Mouse (Mus musculus) bone marrow macrophage, adult 2 months (primary cell): Measurements from ENCODE around the gene Nipa2.

Source experiments
- CTCF ChIP-seq: IDR thresholded peaks from 2 replicates; pipeline ENCODE4 v1.5.1; 2012; ENCODE audit warnings: low read depth, mild to moderate bottlenecking, low read length, moderate library complexity
- POLR2A ChIP-seq: IDR thresholded peaks from 2 replicates; pipeline ENCODE4 v1.6.1; 2012; ENCODE audit warnings: mild to moderate bottlenecking, low read depth, low read length, borderline replicate concordance

DNA sequence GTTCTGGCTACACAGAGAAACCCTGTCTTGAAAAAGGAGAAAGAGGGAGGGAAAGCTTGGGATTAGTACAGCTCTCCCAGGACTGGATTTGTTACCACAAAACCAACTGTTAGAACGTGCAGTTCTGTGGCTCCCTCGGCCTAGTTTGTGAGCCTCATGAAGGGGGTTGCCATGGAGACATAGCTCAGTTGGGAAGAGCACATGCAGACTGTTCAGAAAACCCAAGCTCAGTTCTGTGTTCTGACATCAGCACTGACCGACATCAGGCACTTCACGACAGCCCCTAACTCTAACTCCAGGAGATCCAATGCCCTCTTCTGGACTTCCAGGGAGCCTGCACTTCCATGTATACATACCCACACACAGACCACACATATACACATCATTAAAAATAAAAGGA is 32.7 kb upstream of the Nipa2 start:
- TF ChIP-seq CTCF (no peak), POLR2A (no peak)
